Comparison of ENCODE assay signal across 11 mouse cellular contexts in the genomic region with DNA sequence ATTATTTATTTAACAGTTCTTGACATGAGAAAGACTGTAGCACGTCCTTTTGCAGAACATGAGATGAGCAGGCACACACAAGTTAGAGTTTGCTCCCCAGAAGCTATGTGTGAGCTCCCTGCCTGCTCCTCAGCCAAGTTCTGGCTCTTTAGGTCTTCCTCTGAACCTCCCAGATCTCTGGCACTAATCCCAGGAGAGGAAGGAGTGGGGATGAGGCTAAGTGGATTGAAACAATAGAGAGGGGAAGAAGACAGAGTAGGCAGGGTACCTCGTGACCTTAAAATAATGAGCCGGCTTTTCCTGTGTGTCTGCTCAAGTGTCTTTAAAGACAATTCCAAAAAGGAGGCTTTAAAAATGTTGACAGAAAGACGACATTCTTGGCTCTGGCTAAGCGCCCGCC. TPM values are rescaled to one million over a fixed set of nuclear protein-coding genes. Genes with fewer than 3 reads are reported as not detected.
DNase-seq lines count a peak whose midpoint lies in the region; ATAC-seq and TF ChIP-seq lines count a peak whose summit lies in the region.
"Had no signal": no experiment of that assay in that cellular context is flagged by ENCODE, and none has a peak within 500 bp of the region (broad histone marks: within the 10 kb centered on the region; RNA-seq: fewer than 3 reads in every experiment).

No protein-coding gene starts in this region.

- TF ChIP-seq CTCF in lung, adult 2 months (IDR thresholded peaks at IDR 0.05; ENCODE audit: insufficient read depth, low read length) = no peak

- no peaks in the 10 kb centered on the region for H3K36me3 ChIP-seq in forebrain, embryonic 14.5 days (ENCODE audit: control insufficient read depth, insufficient read depth, low read length)
- H3K36me3 ChIP-seq in forebrain, embryonic 16.5 days (ENCODE audit: control insufficient read depth, insufficient read depth) = no peaks in the 10 kb centered on the region
- no peaks in the 10 kb centered on the region for H3K36me3 ChIP-seq in heart, embryonic 13.5 days
- H3K36me3 ChIP-seq: forebrain, embryonic 15.5 days; midbrain, embryonic 13.5 days had no signal

- H3K4me2 ChIP-seq in forebrain, embryonic 14.5 days (ENCODE audit: low read length) = no peak overlapping the region
- no peak overlapping the region for H3K4me2 ChIP-seq in forebrain, embryonic 16.5 days (ENCODE audit: low read length)
- peak overlapping the region; percentile 43 for H3K4me2 ChIP-seq in heart, embryonic 13.5 days
- H3K4me2 ChIP-seq: forebrain, embryonic 15.5 days; midbrain, embryonic 13.5 days had no signal

- H3K4me3 ChIP-seq in forebrain, embryonic 14.5 days (ENCODE audit: low read depth, low read length) = no peak overlapping the region
- no peak overlapping the region for H3K4me3 ChIP-seq in forebrain, embryonic 16.5 days (replicated peaks; ENCODE audit: low read length)
- no peak overlapping the region for H3K4me3 ChIP-seq in heart, embryonic 13.5 days
- H3K4me3 ChIP-seq in lung, adult 2 months (replicated peaks; ENCODE audit: extremely low read depth, low read depth, low read length) = peak overlapping the region; percentile 32
- H3K4me3 ChIP-seq: forebrain, embryonic 15.5 days; midbrain, embryonic 13.5 days had no signal

- no peak overlapping the region for H3K27ac ChIP-seq in forebrain, embryonic 14.5 days (ENCODE audit: low read depth, low read length)
- no peak overlapping the region for H3K27ac ChIP-seq in forebrain, embryonic 16.5 days (ENCODE audit: low read length)
- H3K27ac ChIP-seq in heart, embryonic 13.5 days (replicated peaks) = peak overlapping the region; percentile 72
- H3K27ac ChIP-seq: forebrain, embryonic 15.5 days; midbrain, embryonic 13.5 days had no signal

- H3K4me1 ChIP-seq in forebrain, embryonic 14.5 days (ENCODE audit: control insufficient read depth, insufficient read depth, low read length) = 0 out of 2 replicates have a peak, but pooled peaks cover 2% of the 10 kb centered on the region
- H3K4me1 ChIP-seq in forebrain, embryonic 16.5 days (replicated peaks; ENCODE audit: control insufficient read depth, insufficient read depth, low read length) = peaks cover 4% of the 10 kb centered on the region; the same call in 1 of the 2 replicates
- peaks cover 28% of the 10 kb centered on the region for H3K4me1 ChIP-seq in heart, embryonic 13.5 days
- peaks cover 6% of the 10 kb centered on the region for H3K4me1 ChIP-seq in lung, adult 2 months (ENCODE audit: control insufficient read depth, insufficient read depth, low read length)
- H3K4me1 ChIP-seq: forebrain, embryonic 15.5 days; midbrain, embryonic 13.5 days had no signal

- no peak for ATAC-seq in forebrain, embryonic 14.5 days
- no peak for ATAC-seq in forebrain, embryonic 16.5 days
- no peak for ATAC-seq in heart, embryonic 13.5 days (ENCODE audit: extremely low read depth, insufficient number of reproducible peaks, low FRiP score, low TSS enrichment)
- ATAC-seq: forebrain, embryonic 15.5 days; midbrain, embryonic 13.5 days had no signal

- no peak for TF ChIP-seq POLR2A in lung, adult 2 months (IDR thresholded peaks at IDR 0.05; ENCODE audit: borderline replicate concordance, extremely low read depth, low read depth, low read length)

- no peak overlapping the region for H3K9ac ChIP-seq in forebrain, embryonic 14.5 days (ENCODE audit: low read length)
- no peak overlapping the region for H3K9ac ChIP-seq in forebrain, embryonic 16.5 days (replicated peaks; ENCODE audit: low read depth, low read length)
- H3K9ac ChIP-seq in heart, embryonic 13.5 days = no peak overlapping the region
- H3K9ac ChIP-seq: forebrain, embryonic 15.5 days; midbrain, embryonic 13.5 days had no signal

- no peaks in the 10 kb centered on the region for H3K27me3 ChIP-seq in forebrain, embryonic 14.5 days (replicated peaks; ENCODE audit: control insufficient read depth, insufficient read depth, low read length)
- no peaks in the 10 kb centered on the region for H3K27me3 ChIP-seq in forebrain, embryonic 16.5 days (replicated peaks; ENCODE audit: control insufficient read depth, insufficient read depth, low read length)
- no peaks in the 10 kb centered on the region for H3K27me3 ChIP-seq in heart, embryonic 13.5 days (replicated peaks)
- H3K27me3 ChIP-seq: forebrain, embryonic 15.5 days; midbrain, embryonic 13.5 days had no signal

- DNase-seq in forebrain, embryonic 14.5 days (ENCODE audit: low spot score) = peak; percentile 3
- DNase-seq in NIH3T3 (ENCODE audit: low read depth) = peak; percentile 25
- DNase-seq in lung, adult 2 months = no peak
- DNase-seq in right cerebral cortex, postnatal 14 days = no peak
- DNase-seq in urinary bladder, postnatal 14 days (ENCODE audit: low spot score) = no peak
- DNase-seq in cerebellum, postnatal 4 days (ENCODE audit: low spot score in 2 of 2) = no peak
- DNase-seq: cerebellum, adult 9-11 months had no signal

- WGBS in forebrain, embryonic 14.5 days = 40% methylated on average over 6 of the region's 6 CpGs
- 35% methylated on average over 6 of the region's 6 CpGs for WGBS in forebrain, embryonic 16.5 days
- WGBS in heart, embryonic 13.5 days = 28% methylated on average over 6 of the region's 6 CpGs
- 18% methylated on average over 6 of the region's 6 CpGs for WGBS in lung, adult 2 months

- no peaks in the 10 kb centered on the region for H3K9me3 ChIP-seq in forebrain, embryonic 14.5 days (replicated peaks; ENCODE audit: control insufficient read depth, low read length)
- no peaks in the 10 kb centered on the region for H3K9me3 ChIP-seq in forebrain, embryonic 16.5 days (ENCODE audit: control insufficient read depth, low read length)
- no peaks in the 10 kb centered on the region for H3K9me3 ChIP-seq in heart, embryonic 13.5 days
- H3K9me3 ChIP-seq: forebrain, embryonic 15.5 days; midbrain, embryonic 13.5 days had no signal

RNA-seq across cellular contexts. Expression of a gene that starts 23.9 kb away (rescaled TPM):
- polyA plus RNA-seq in forebrain, embryonic 14.5 days (2014; fragmentation: Nextera tagmentation; extraction: Ambion mirVana) = 7.7 and 9.9 TPM in 2 replicates
- 9.7 and 10.4 TPM in 2 replicates for polyA plus RNA-seq in forebrain, embryonic 16.5 days (2015; fragmentation: Nextera tagmentation; extraction: Ambion mirVana)
- 44.6 and 49.0 TPM in 2 replicates for polyA plus RNA-seq in heart, embryonic 13.5 days (2015; fragmentation: Nextera tagmentation; extraction: Ambion mirVana)
- polyA plus RNA-seq in lung, adult 2 months (2012; rRNA removed) = 76.1 and 78.6 TPM in 2 replicates

Comparison
In these comparisons a context has a peak if more than half of its experiments do, and no peak if none do; other contexts are left out.
1. DNase-seq: peak in forebrain, embryonic 14.5 days (single experiment) and NIH3T3 (single experiment); none in lung, adult 2 months (single experiment), right cerebral cortex, postnatal 14 days (single experiment), urinary bladder, postnatal 14 days (single experiment) and cerebellum, postnatal 4 days (0 of 2).